Mouse (Mus musculus) c-Kit-negative CD71-positive TER-119-positive erythroid progenitor cells, embryonic 14.5 days (primary cell): ENCODE results near the gene Ism2.
"Not testable (repeated sequence)": the region's sequence is repeated elsewhere in the genome, so short reads cannot be mapped to it uniquely, and the experiment has no call there.

ENCODE experiments used
- DNase-seq: peaks from one replicate; pipeline ENCODE4 v3.0.0-alpha.2; 2013; ENCODE audit warnings: low read depth, low spot score

Ism2 gene

DNA sequence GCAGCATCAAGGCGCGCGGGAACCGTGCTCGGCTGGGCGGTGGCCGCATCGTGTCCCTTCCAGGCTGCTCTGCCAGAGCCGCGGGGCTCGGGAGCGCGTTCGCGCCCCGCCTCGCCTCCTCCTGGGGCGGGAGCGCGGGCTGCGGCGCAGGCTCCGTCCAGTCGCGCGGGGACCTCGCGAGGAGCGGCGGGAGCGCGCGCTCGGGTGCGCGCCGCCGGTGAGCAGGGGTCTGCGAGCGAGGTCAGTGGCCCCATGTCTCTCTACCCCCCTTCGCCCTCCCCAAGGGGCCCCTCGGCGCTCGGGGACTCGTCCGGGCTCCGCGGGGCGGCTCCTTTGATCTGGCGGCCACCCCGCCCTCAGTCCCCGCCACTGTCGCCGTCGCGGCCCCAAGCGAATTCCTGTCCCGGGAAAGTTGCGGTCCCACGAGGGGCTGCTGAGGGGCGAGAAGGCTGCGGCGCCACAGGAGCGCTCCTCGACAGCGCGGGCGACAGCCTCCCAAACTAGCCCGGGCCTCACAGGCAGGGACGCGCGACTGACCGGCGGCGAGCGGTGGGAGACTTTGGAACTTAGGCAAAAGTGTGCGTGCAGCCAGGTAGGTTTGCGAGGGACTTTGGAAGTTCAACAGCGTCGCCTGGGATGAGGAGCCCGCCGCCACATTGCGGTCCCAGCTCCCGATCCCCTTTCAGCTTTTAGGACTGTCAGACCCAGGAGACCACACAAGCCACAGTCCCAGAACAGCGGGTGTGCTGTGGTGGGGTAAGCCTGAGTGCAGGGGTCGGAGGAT lies at the start of gene Ism2:
Ism2 (minus strand) TSS at position 49 of the 784 bp plus-strand sequence.
- DNase-seq = no peak

DNA sequence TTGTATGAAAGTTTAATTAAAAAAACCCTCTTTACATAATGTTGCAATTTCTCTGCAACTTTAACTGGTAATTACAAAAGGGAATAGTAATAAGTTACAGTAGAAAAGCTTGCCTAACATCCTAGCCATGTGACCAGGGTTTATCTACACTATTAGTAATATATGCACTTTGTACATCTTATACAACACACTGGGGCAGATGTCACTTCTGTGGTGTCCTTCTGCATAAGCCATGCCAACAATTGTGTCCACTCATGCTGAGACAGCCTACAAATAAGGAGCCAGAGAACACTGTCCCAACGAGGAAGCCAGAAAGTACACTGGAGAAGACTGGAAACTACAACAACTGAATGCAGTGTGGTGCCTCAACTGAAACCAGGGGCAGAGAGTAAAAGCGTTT lies 48.5 kb upstream of the Ism2 start:
- no peak for DNase-seq

DNA sequence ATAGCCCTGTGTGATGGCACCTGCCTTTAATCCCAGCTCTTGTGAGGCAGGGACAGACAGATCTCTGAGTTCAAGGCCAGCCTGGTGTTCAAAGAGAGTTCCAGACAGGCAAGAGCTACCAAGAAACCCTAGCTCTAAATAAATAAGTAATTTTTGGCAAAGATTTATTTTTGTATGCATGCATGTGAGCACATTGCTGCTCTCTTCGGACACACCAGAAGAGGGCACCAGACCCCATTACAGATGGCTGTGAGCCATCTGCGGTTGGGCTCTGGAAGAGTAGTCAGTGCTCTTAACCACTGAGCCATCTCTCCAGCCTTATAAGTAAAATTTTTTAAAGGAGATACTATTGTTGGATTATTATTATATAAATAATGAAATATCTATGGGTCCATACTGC lies 48.0 kb upstream of the Ism2 start:
- DNase-seq = no peak

DNA sequence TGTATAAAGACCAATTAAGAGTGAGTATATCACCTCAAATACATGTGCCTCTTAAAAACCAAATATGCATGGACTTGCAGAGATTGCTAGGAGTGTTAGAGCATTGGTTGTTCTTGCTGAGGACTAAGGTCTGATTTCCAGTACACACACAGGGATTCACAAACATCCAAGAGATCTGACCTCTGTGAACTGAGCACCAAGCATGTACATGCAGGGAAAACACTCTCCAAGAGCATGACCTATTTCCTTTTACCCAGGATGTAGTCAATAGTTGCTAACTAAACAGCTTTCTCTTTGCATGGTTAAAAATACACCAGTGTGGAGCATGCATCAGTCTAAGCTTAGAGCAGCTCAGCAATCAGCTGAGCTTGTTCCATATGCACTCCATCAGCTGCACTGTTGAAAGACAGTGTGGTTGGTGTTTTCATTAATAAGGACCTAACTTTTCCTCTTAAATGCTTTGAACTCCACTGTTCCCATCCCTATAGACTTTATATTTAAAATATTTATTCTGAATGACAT lies 43.6 kb upstream of the Ism2 start:
- DNase-seq = no peak

DNA sequence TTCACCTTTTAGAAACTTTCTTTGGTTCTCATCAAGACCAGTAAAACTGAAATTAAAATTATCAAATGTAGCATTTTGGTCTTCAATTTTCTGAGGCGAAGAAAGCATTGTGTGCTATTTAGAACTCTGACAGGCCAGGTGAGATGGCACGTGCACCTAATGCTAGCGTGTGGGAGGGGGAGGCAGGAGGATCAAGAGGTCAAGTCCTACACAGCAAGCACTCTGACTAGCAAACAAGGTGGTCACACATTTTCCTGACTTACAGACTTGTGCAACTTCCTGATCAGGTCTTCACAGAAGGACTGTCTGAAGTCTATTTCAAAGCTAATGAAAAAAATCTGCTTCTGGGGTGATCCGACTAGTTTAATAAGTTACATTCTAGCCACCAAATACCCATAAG lies 38.6 kb upstream of the Ism2 start:
- DNase-seq = no peak

DNA sequence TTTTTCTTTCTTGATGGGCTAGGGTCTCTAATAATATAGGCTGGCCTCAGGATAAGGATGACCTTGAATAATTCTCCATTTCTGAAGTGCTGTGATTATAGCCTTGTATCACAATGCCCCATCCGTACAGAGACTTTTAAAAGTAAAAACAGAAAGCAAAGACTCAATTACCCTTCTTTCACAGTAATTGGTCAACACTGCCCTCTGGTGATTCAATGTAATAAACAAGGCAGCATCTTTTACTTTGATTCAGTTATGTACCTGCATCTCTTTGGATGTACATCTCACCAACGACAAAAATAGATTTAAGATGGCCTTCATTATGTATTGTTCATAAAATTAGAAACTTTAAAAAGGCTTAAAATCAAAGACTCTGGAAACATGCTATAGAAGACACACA lies 35.4 kb upstream of the Ism2 start:
- DNase-seq = peak; percentile 5

DNA sequence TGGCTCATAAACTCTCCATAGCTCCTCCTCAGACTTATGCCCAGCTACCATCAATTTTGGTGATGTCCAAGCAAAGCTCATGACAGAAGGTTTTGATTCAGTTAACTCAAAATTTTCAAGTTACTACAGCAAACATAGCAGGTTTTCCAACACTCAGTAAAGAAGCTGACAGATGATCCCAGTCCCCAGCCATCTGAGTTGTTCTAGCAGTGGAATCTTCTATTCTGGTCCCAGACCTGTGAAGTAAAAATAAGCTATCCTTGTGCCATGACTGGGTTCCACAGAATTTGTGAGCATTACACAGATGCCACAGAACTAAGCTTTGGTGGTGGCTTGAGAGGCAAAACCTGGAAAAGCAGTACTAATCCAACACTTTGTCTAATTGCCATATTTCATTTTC lies 34.3 kb upstream of the Ism2 start:
- no peak for DNase-seq

DNA sequence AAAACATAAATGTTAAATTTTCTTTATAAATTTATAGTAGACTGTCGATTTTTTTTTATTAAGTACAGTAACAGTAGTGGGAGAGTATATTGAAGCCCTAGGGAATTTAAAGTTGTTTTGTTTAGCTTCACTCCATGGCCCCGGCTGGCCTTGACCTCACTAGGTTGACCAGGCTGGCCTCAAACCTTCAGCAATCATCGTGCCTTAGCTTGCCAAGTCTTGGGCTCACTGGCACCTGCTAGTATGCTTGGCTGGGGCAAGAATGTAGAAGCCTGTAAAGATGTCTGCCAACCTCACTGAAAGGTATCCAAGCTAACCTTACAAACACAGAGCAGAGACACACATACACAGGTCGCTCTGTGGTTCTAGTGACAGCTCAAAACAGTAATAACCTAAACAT lies 33.0 kb upstream of the Ism2 start:
- no peak for DNase-seq

DNA sequence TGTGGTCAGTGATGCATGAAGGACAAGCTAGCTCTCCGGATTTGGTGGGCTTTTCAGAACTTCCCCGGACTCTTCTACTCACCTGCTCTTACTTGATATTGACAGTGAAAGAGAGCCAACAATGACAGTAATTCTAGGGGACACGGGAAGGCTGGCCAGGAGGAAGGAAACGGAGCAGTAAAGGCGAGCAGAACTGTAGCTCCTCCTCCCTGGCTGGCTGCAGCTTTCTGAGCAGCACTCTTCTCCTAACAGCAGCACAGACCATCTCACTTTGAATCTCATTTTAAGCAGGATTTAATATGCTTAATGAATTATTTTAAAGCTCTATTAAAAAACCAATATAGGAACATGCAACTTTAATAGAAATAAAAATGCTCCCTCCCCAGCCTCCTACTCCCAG lies 32.4 kb upstream of the Ism2 start:
- DNase-seq = no peak

DNA sequence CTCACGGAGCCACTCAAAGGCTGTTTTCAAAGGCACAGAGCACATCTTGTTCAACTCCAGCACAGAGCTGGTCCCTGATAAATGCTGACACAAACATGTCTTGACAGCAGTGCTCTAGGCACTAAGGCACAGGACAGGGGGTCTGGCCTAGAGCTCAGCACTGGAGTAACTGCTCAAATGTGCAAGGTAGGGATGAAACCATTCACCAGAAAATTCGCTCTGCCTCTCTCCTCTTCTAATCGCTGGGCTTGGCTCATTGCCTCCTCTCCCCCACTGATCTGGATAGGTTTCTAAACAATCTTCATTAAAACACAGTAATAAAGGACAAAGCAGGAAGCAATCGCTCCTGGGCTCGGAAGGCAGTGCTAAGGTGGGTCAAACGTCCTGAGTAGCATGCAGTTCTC lies 31.6 kb upstream of the Ism2 start:
- DNase-seq = no peak

DNA sequence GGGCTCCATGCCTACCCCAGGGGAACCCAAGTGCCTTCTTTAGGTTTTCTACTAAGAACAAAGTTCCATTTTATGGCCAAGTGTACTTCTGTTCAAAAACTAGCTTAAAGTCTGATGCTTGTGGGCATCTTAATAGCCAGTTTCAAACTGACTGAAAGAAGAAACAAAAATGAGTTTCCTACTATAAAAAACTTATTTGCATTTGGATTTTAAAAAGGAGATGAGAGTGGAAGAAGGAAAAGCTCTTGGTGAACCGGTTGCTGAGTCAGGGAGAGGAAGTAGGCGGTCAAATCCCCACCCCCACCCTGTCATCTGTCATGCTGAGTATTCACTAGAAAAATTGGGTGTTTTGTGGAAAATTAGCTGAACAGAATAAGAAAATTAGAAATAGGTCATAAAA lies 30.7 kb upstream of the Ism2 start:
- no peak for DNase-seq

DNA sequence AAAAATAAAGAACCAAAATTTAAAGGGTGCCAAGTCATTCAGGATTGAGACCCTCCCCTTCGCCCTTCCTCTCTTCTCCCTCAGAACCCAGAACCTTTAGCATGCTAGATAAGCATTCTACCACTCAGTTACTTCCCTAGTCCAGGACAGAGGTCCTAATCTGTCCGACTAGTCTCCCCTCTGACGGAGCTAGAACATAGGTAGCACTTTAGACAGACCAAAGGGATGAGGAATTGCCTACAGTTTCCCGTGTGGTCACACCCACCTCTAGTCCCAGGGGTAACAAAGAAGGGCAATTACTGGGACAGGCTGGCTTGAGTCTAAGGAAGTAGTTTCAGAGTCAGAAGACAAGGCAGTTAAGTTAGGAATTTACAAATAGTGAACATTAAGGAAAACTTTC lies 28.5 kb upstream of the Ism2 start:
- DNase-seq = no peak

DNA sequence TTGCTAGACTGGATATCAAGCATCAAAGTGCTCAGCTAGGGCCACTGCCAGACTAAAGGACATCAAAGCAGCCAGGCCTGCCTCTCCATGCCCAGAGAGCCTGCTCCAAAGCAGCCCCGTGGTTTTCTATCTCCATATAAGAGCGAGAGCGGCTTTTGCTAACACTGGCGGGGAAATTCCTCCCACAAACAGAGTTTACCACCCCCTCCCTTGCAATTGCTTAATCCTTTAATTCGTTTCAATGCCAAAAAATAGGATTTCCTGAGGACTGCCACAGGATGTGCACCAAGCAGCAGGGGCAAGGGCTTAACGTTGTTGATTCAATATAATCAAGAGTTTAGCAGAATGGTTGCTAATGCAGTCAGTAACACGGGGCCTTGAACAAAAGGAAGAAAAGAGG lies 28.1 kb upstream of the Ism2 start:
- DNase-seq = no peak

DNA sequence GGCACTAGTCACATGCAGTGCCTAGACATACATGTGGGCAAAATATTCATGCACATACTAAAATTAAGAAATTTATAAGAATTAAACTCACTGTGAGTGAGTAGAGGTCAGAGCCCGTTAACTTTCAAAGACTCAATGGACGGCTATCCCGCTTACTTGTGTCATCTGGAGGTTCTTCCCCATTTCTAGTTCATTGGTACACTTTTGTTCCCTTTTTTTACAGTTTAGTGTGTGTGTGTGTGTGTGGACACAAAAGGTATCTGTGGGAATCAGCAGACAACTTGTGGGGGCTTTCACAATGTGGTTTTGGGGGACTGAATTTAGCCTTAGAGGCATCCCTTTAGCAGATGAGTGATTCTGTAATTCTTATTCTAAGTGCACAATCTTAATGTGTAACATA lies 25.9 kb upstream of the Ism2 start:
- DNase-seq = no peak

DNA sequence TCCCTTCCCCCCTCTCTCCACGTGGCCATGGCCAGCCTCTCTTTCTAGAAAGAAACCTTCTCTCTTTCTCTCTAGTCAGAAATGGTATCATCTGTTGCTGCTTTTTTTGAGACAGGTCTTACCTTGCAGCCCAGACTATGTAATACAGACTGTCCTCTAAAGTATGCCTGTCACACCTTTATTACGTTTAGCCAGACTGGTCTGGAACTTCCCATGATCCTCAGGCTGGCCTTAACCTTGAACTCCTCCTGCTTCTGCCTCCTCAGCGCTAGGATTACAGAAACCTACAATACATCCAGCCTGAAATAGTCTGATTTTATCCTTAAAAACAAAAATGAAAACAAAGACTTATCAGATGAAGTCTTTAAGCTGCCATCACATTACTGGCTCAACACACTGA lies 19.7 kb upstream of the Ism2 start:
- DNase-seq = no peak

DNA sequence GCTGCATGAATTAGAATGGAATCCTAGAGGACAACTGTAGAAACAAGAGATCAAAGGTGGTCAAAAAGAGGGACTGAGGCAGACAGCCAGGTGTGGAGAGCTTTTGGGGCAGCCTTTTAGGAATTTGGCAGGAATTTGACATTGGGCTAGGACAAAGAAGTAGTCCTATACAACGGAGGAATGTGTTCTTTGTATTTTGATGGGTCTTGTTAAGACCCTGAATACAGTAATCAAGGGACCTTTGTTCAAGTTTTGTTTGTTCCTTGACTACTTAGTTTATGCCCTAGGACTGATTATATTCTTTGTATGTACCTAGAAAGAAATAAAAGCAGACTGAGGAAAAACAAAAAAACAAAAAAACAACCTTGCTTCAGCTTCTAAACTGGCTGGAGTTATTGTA lies 18.4 kb upstream of the Ism2 start:
- DNase-seq = no peak

DNA sequence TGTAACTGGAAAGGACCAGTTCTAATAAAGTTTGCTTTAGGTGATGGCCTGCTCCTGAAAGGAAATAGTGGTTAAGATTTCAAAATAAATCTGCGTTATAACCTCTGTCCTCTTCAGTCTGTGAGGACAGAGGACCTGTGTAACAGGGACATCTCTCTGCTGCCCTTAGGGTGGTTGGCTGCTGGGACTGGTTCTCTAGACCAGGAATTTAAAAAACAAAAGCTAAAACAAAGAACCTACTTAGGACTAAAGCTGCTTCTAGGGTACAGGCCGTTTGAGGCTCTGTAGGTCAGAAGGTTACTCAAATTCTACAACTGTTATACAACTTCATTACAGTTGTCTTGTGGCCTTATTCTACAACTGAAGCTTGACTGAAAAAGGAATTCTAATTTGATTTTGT lies 13.6 kb upstream of the Ism2 start:
- no peak for DNase-seq

DNA sequence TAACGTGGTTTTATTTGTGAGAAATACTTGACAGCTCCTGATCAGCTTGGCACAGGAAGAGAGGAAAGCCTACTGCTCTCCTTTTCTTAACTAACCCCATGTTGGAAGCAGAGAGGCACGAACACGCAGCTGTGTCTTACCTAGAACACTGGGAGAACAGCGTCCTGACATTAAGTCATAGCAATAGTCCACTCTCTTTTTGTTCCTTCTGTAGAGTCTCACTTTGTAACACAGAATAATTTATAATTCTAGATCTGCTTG lies 7.0 kb upstream of the Ism2 start:
- not testable (repeated sequence) for DNase-seq

DNA sequence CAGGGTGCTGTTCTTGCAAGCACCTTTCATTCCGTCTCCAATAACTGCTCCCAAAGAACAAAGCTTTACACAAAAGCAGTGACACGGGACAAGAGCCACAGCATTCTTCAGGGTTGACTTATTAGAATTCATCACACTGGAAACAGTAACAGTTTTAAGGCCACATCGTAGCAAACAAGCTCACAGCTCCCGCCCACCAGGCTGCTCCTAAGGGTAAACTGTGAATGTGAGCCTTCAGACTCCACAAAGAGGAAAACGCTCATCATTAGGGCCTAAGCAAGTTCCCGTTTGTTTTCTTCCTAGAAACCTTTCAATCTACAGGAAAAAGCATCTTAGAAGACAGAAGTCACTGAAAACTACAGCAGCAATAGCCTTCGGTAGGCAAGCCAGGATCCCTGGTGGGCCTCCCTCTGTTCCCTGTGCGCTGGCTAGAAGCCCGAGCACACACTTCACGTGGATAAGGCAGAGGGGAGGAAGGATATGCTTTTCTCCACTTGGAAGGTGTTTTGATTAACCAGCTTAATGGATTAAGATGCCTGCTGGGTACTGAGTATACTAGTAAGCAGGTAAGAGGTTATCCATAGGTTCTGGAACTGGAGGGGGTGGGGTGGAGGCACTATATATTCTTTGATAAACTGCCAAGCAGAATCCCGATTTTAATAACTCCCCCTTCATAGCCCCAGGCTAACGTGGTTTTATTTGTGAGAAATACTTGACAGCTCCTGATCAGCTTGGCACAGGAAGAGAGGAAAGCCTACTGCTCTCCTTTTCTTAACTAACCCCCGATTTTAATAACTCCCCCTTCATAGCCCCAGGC lies 6.5 kb upstream of the Ism2 start:
- no peak for DNase-seq

DNA sequence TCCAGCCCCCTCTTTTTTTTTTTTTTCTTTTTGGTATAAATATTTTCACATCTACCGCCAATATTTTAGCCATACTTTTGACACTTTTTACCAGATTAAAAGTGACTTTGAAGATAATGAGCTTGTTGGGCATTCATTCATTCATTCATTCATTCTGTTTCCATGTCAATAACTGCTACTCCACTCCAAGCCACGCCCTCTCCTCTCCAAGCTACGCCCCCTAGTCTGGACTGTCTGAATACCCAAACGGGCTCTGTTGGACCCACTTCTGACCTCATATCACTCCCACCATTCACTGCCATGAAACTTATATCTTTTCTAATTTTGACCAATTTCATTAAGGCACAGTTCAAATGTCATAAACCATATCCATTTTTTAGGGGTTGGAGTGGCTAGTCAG lies 1.7 kb upstream of the Ism2 start:
- DNase-seq = no peak

DNA sequence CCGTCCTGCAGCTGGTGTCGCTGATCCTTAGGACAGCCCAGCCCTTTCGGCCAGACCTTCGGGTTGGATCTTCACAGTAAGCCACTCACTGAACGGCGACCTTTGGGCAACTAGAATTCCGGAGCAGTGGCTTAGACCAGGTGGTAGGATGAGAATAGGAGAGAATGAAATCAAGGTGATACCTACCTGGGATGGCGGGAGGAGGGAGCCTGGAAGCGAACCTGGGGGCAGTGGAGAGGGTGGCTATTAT lies 861 bp upstream of the Ism2 start:
- no peak for DNase-seq

DNA sequence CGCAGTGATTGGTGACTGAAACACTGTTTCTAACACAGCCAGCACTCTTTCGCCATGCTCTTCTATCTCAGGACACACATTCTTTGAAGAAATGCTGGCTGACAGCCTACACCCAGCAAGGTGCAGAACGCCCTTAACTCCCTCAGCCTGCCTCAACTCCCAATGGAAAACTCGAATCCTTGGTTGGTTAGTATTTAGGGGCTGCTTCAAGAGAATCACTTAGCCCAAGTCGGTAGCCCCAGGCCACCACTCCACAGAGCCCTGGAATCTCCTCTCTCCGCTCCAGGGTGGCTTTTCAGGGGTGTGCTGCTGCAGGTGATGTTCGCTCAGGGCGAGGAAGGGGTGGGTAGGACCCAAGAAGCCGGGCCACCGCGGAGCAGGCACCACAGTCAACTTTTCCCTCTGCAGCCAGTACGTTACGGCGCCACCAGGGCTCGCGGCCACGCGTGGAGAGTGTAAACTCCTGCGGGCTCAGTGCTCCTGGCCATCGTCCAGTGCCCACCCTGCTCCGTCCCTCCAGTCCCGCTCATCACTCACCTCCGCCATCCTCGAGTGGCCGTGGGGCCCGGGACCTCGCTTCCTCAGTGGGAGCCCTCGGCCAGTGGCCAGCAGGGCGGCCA lies 358 bp downstream of the Ism2 start:
- DNase-seq = no peak

DNA sequence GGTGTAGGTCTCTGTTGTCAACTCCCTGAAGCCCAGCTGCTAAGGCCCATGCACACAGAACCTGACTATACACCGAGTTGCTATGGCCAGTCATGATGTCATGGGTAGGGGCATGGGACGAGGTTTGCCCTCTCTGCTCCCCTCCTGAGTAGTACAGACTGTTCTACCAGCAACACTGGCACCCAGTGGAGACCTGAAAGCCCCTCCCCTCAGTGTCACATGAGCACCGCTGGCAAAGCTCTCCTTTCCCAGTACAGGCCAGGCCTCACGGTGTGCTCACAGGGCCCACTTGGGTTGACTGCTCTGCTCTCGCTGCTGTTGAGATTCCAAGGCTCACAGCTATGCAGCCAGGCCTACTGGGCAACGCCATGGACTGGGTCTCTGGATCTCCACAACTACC lies 5.6 kb downstream of the Ism2 start:
- DNase-seq = no peak
